Mouse (Mus musculus): ENCODE results near the gene Myf5. TPM values are rescaled to one million over a fixed set of nuclear protein-coding genes. Genes with fewer than 3 reads are reported as not detected.

Myf5 gene
- 0.08 TPM in 1 of 2 replicates, not detected in the other for polyA plus RNA-seq (2015; fragmentation: Nextera tagmentation; extraction: Ambion mirVana)

DNA sequence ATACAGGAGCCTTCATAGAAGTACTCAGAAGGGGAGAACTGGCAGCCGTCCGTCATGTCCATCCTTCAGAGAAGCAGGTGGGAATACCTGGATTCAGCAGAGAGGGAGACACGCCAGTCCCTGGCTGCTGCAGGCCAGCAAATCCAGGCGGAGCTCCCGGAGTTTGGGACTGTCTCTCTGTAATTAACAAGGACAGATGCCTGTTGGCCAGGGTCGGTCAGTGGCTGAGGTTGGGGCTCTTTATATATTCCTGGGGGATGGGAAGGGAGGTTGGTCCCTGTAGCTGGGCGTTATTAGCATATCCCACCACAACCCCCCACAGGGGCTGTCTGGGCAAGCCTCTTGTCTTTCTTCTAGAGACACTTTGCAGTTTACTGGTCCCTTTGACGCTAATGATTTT is at the start of gene Myf5:
Gene Myf5, minus strand, starts transcription at position 265 of the 400 bp plus-strand sequence.
- no peaks in the 10 kb centered on the region for H3K36me3 ChIP-seq
- H3K9me3 ChIP-seq: no peaks in the 10 kb centered on the region
- no peaks in the 10 kb centered on the region for H3K4me1 ChIP-seq (replicated peaks)
- no peak within 1 kb of the TSS for H3K27ac ChIP-seq (replicated peaks)
- WGBS: 75% methylated on average over 8 of the region's 8 CpGs
- H3K27me3 ChIP-seq: no peaks in the 10 kb centered on the region
- H3K4me2 ChIP-seq: no peak within 1 kb of the TSS
- H3K9ac ChIP-seq: no peak within 1 kb of the TSS
- ATAC-seq (ENCODE audit: low FRiP score, low read depth): no peak
- no peak within 1 kb of the TSS for H3K4me3 ChIP-seq

GRCm38 (mm10) chr10:107528758-107529157 is 42.8 kb upstream of the Myf5 start:
- 69% methylated on average over 1 of the region's 1 CpGs for WGBS
- no peaks in the 10 kb centered on the region for H3K9me3 ChIP-seq
- no peak overlapping the region for H3K27ac ChIP-seq (replicated peaks)
- no peaks in the 10 kb centered on the region for H3K4me1 ChIP-seq (replicated peaks)
- H3K9ac ChIP-seq: no peak overlapping the region
- no peaks in the 10 kb centered on the region for H3K27me3 ChIP-seq
- ATAC-seq (ENCODE audit: low FRiP score, low read depth): no peak
- H3K4me3 ChIP-seq: no peak overlapping the region
- H3K36me3 ChIP-seq: no peaks in the 10 kb centered on the region
- H3K4me2 ChIP-seq: no peak overlapping the region

DNA sequence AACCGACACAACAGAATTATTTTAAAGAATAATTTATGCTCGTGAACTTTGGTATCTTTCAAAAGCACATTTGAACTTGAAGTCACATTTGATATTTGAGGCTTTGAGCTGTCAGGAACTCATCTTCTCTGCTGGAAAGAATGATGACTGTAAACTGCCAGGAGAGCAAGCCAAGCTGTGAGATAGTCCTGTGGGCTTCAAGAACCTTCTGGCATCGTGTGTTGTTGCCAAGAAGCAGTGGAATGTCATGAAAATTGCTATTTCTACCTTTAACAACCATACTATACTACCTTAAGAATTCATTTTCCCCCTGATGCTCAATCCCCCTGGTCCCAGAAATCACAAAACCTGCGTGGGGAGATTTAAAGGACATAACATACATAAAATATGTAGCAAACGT is 33.3 kb upstream of the Myf5 start:
- H3K9me3 ChIP-seq: no peaks in the 10 kb centered on the region
- 82% methylated on average over 5 of the region's 5 CpGs for WGBS
- no peak overlapping the region for H3K27ac ChIP-seq (replicated peaks)
- no peaks in the 10 kb centered on the region for H3K4me1 ChIP-seq (replicated peaks)
- H3K36me3 ChIP-seq: no peaks in the 10 kb centered on the region
- no peaks in the 10 kb centered on the region for H3K27me3 ChIP-seq
- no peak for ATAC-seq (ENCODE audit: low FRiP score, low read depth)
- no peak overlapping the region for H3K9ac ChIP-seq
- no peak overlapping the region for H3K4me2 ChIP-seq
- H3K4me3 ChIP-seq: no peak overlapping the region

- no peak for ATAC-seq (ENCODE audit: low FRiP score, low read depth)
Measured at GRCm38 (mm10) chr10:107516641-107517040, 30.7 kb upstream of the Myf5 start.

GRCm38 (mm10) chr10:107514735-107515134 is 28.8 kb upstream of the Myf5 start:
- no peak overlapping the region for H3K4me3 ChIP-seq
- H3K36me3 ChIP-seq: no peaks in the 10 kb centered on the region
- ATAC-seq (ENCODE audit: low FRiP score, low read depth): no peak
- H3K27me3 ChIP-seq: no peaks in the 10 kb centered on the region
- H3K4me1 ChIP-seq (replicated peaks): no peaks in the 10 kb centered on the region
- no peak overlapping the region for H3K4me2 ChIP-seq
- 86% methylated on average over 7 of the region's 7 CpGs for WGBS
- no peak overlapping the region for H3K27ac ChIP-seq (replicated peaks)
- H3K9ac ChIP-seq: no peak overlapping the region
- H3K9me3 ChIP-seq: no peaks in the 10 kb centered on the region

More at GRCm38 (mm10) chr10:107516641-107517040, 30.7 kb upstream of the Myf5 start:
- no peak overlapping the region for H3K4me3 ChIP-seq
- no peak overlapping the region for H3K9ac ChIP-seq
- 79% methylated on average over 7 of the region's 7 CpGs for WGBS
- H3K27me3 ChIP-seq: no peaks in the 10 kb centered on the region
- no peaks in the 10 kb centered on the region for H3K36me3 ChIP-seq
- no peaks in the 10 kb centered on the region for H3K9me3 ChIP-seq
- H3K27ac ChIP-seq (replicated peaks): no peak overlapping the region
- H3K4me1 ChIP-seq (replicated peaks): no peaks in the 10 kb centered on the region
- H3K4me2 ChIP-seq: no peak overlapping the region

- Histone ChIP-seq H3K4me2 (no peak overlapping the region), H3K27me3 (no peaks in the 10 kb centered on the region), H3K4me3 (no peak overlapping the region), H3K27ac (replicated peaks) (no peak overlapping the region), H3K9me3 (no peaks in the 10 kb centered on the region), H3K9ac (no peak overlapping the region), H3K4me1 (replicated peaks) (no peaks in the 10 kb centered on the region), H3K36me3 (no peaks in the 10 kb centered on the region)
- no peak for ATAC-seq (ENCODE audit: low FRiP score, low read depth)
- WGBS: 92% methylated on average over 2 of the region's 2 CpGs
Measured at GRCm38 (mm10) chr10:107506397-107506796, 20.5 kb upstream of the Myf5 start.

- ATAC-seq (ENCODE audit: low FRiP score, low read depth): no peak
- Histone ChIP-seq H3K4me3 (no peak overlapping the region), H3K9me3 (no peaks in the 10 kb centered on the region), H3K4me2 (no peak overlapping the region), H3K4me1 (replicated peaks) (no peaks in the 10 kb centered on the region), H3K36me3 (no peaks in the 10 kb centered on the region), H3K27me3 (no peaks in the 10 kb centered on the region), H3K27ac (replicated peaks) (no peak overlapping the region), H3K9ac (no peak overlapping the region)
- 77% methylated on average over 4 of the region's 4 CpGs for WGBS
Measured at GRCm38 (mm10) chr10:107503430-107503829, 17.5 kb upstream of the Myf5 start.

DNA sequence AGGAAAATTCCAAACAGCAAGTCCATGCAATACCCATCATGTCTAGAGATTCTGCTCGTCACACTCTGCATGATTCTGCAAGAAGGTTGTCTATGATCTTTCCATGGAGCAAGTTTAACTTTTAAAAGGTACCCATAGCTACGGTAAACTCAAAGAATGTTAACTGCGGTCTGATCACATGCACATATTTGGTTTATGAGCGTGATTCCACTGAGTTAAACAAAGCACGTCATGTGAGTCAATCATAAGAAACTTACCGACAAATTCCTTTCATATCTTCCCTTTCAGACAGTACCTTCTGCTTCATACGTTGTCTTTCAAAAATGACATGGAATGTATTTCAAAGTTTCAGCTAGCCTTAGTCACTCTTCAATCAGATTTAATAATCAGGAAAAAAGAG is 16.3 kb upstream of the Myf5 start:
- Histone ChIP-seq H3K4me2 (no peak overlapping the region), H3K27me3 (no peaks in the 10 kb centered on the region), H3K9ac (no peak overlapping the region), H3K4me3 (no peak overlapping the region), H3K36me3 (no peaks in the 10 kb centered on the region), H3K9me3 (no peaks in the 10 kb centered on the region), H3K4me1 (replicated peaks) (no peaks in the 10 kb centered on the region), H3K27ac (replicated peaks) (no peak overlapping the region)
- WGBS: 95% methylated on average over 7 of the region's 7 CpGs
- ATAC-seq (ENCODE audit: low FRiP score, low read depth): no peak

DNA sequence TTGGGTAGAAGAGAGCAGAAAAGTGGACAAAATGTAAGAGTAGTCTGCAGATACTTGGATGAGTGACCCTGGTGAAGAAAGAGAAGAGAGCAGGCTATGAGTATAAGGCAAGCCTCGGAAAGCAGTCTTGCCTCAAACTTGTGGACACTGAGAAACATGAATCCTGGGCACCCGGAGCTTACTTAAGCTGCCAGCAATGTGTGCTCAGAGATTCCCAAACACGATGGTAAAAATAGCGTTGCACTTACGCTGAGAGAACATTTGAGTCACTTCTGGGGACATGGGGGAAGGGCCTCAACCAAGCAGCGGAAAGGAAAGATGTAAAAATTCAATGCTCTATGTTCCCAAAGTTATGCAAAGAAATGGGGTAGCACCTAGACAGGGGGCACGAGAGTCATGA is 13.7 kb upstream of the Myf5 start:
- Histone ChIP-seq H3K4me2 (no peak overlapping the region), H3K27ac (replicated peaks) (no peak overlapping the region), H3K36me3 (no peaks in the 10 kb centered on the region), H3K4me3 (no peak overlapping the region), H3K4me1 (replicated peaks) (no peaks in the 10 kb centered on the region), H3K9ac (no peak overlapping the region), H3K9me3 (no peaks in the 10 kb centered on the region), H3K27me3 (no peaks in the 10 kb centered on the region)
- ATAC-seq (ENCODE audit: low FRiP score, low read depth): no peak
- 89% methylated on average over 7 of the region's 7 CpGs for WGBS

- WGBS: 87% methylated on average over 1 of the region's 1 CpGs
- Histone ChIP-seq H3K36me3 (no peaks in the 10 kb centered on the region), H3K4me2 (no peak overlapping the region), H3K9ac (no peak overlapping the region), H3K9me3 (no peaks in the 10 kb centered on the region), H3K27me3 (no peaks in the 10 kb centered on the region), H3K4me3 (no peak overlapping the region), H3K4me1 (replicated peaks) (peaks cover 8% of the 10 kb centered on the region; the same call in 1 of the 2 replicates), H3K27ac (replicated peaks) (no peak overlapping the region)
- ATAC-seq (ENCODE audit: low FRiP score, low read depth): no peak
Measured at GRCm38 (mm10) chr10:107496402-107496801, 10.5 kb upstream of the Myf5 start.

- Histone ChIP-seq H3K4me3 (peak within 1 kb of the TSS; percentile 18), H3K4me2 (peak within 1 kb of the TSS; percentile 48), H3K9ac (no peak within 1 kb of the TSS), H3K4me1 (replicated peaks) (peaks cover 8% of the 10 kb centered on the region; the same call in 1 of the 2 replicates), H3K27me3 (no peaks in the 10 kb centered on the region), H3K27ac (replicated peaks) (no peak within 1 kb of the TSS), H3K9me3 (no peaks in the 10 kb centered on the region), H3K36me3 (no peaks in the 10 kb centered on the region)
- ATAC-seq (ENCODE audit: low FRiP score, low read depth): no peak
- WGBS: 90% methylated on average over 6 of the region's 6 CpGs
Measured at GRCm38 (mm10) chr10:107494568-107494967, 8.6 kb upstream of the Myf5 start, which contains the start of gene Myf6. Gene Myf6 (minus strand): TSS chr10:107494737.

GRCm38 (mm10) chr10:107493580-107494474 is 7.9 kb upstream of the Myf5 start:
- peak; percentile 65; the same call in 1 of the 2 replicates for ATAC-seq (ENCODE audit: low FRiP score, low read depth)
- Histone ChIP-seq H3K36me3 (no peaks in the 10 kb centered on the region), H3K9ac (no peak overlapping the region), H3K4me3 (peak overlapping the region; percentile 18), H3K27ac (replicated peaks) (no peak overlapping the region), H3K9me3 (no peaks in the 10 kb centered on the region), H3K27me3 (no peaks in the 10 kb centered on the region), H3K4me1 (replicated peaks) (peaks cover 8% of the 10 kb centered on the region; the same call in 1 of the 2 replicates), H3K4me2 (peak overlapping the region; percentile 48)
- WGBS: 55% methylated on average over 20 of the region's 20 CpGs
